Mouse (Mus musculus) heart, postnatal 4 days (tissue): ENCODE results near the gene Immp1l. TPM values are rescaled to one million over a fixed set of nuclear protein-coding genes. Genes with fewer than 3 reads are reported as not detected.

Source experiments
- DNase-seq: peaks from one replicate; pipeline ENCODE4 v3.0.0; 2021
- total RNA-seq, 2 experiments: library from RNA; stranded (reverse); gene quantifications; 2 replicates each; pipeline ENCODE4 v1.2.3; 2021

Immp1l gene
- total RNA-seq: 10 to 100 TPM; 61.1 to 66.3 TPM

DNA sequence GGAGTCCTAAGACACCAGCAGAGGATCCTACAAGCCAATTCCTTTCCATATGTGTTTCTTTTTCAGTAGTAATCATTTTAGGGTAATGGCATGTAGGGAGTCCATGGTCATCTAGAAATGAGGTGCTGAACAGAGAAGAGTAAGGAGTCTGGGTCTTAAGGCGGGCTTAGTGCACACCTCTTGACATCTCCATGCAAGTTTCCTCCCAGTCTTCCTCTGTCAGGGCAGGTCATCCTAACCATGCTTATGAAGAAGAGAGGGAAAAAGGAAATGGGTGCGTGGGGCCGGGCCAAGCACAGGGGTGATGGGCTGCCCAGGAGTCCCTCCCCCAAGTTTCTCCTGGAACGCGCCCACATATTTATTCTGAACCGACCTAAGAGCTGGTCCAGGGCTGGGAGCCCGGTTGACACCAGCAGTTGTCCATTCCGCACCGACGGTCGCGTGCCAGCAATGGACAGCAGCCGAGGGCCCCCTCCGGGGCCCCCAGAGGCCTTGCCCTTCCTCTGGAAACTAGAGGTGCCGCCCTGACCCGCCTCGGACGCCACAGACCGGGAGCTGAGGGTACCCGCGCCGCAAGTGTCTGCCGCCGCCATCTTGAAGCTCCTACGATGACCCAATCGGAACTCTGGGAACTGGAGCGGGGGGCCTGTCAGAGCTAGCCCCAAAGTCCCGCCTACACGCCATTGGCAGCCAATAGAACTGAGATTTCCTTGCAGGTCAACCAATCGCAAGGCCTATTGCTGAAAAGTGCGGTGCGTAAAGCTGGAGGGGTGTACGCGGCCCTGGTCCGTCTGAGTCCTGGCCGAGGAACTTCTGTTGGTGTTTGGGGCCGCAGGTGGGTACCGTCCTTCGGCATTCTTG is at the start of gene Immp1l, which contains the start of gene Elp4:
Gene Immp1l (plus strand): TSS at position 743 of the 861 bp plus-strand sequence.
Gene Elp4 (minus strand): TSS at position 669 of the 861 bp plus-strand sequence.
- DNase-seq: peak; percentile 98

DNA sequence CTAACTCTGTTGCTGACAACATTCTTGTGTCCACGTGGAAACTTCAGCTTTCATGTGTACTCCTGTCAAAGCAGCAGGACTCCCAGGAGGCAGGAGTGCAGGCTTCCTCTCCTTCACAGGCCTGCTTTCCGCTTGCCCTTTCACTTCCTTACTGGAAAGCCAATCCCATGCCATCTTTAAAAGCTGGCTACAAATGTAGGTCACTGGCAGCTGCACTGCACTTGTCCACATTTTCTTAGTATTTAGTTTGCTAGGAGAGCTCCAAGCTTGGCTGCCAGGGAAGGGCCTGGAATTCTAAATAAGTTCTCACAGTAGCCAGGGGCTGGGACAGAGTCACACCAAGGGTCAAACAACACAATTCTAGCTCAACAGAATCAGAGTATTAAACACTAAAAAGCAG is 49.7 kb upstream of the Immp1l start:
- peak; percentile 12 for DNase-seq

GRCm38 (mm10) chr2:105873403-105873802 is 31.0 kb upstream of the Immp1l start:
- DNase-seq: no peak

- no peak for DNase-seq
Observed at GRCm38 (mm10) chr2:105890816-105891215, 13.6 kb upstream of the Immp1l start.

GRCm38 (mm10) chr2:105904757-105905146 is 314 bp downstream of the Immp1l start:
- no peak for DNase-seq

DNA sequence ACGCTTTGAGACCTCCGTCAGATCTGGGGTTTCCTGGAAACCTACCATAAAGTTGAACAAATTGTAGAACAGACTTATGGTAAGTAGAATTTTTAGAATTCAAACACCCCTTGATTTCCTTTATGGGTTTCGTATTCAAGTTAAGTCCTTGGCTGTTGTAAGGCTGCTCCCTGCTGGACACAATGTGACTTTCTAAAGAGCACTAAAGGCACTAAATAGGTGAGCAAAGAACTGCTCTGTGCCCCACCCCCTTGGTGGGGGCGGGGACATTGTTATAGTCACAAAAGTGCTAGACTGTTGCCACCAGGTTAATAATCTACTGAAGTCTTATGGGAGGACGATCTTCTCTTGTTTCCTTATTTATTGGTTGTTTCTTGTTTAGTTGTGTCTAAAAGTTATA is 3.9 kb downstream of the Immp1l start:
- DNase-seq: no peak

GRCm38 (mm10) chr2:105910611-105911010 is 6.2 kb downstream of the Immp1l start:
- DNase-seq: no peak

DNA sequence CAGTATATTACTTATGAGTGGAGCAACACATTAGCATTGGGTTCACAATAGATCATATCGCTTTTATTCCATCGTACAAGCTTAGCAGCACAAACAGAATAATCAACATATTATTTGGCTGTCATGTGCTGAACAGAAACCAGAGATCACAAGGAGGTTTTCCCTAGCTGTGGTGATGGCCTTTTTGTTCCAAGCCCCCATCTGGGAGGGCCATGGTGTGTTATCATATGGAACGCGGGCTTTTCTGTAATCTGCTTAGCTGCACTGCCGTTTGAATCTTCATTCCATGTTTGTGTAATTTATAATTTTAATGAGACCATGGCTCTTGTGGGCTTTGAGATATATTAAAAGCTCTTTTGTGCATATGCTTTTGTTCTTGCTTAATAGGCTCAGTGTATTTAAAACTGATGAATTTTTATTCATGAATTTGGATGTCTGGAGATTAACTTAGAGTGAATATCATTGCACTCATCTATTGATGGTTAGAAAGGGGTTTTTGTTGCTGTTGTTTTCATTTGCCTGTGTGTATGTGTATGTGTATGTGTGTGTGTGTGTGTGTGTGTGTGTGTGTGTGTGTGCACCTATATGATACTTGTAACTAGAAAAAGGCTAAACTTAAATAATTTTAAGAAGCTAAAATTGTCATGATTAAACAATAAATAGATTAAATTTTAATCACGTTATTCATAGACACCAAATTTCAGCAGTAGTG is 9.4 kb downstream of the Immp1l start:
- no peak for DNase-seq

DNA sequence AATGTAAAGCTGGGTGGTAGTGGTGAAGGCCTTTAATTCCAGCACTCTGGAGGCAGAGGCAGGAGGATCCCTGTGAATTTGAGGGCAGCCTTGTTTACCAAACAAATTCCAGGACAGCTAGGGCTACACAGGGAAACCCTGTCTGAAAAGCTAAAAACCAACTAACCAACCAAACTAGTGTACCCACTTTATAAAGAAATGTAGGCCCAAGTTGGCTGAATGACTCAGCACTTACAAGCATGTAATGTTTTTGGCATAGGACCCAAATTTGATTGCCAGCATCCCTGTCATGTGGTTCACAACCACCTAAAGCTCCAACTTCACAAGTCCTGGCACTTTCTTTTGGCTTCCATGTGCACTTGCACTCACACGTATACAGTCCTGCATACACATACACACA is 12.2 kb downstream of the Immp1l start:
- no peak for DNase-seq

DNA sequence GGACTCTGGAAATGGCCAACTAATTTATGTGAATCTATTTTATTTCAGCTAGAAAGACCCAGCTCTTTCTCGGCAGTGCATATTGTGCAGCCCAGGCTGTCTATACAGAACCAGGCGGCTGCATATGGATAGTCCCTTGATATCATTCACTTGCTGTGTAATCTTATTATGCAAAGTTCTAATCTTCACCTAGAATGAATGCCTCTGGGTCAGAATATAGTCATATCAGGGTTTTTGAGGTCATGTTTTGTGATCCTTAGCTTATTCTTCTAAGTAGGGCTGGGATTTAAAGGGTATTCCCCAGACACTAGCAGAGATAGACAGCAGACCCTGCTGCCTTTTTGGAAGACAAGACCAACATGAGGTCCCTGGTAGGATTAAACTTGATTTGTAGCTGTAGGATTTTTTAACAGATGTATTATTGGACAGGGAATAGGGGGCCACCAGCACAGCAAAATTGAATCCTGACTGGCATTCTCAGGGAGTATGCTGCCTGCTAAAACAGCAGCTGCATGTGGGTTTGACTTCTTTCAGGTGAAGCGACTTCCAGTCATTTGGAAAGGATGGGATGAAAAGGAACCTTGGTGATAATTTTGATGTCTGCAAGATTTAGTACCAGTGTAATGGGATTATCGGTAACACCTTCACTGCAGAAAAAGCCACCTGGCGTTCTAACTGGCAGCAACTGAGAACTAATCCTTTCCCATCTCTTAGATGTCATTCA is 13.3 kb downstream of the Immp1l start:
- no peak for DNase-seq

DNA sequence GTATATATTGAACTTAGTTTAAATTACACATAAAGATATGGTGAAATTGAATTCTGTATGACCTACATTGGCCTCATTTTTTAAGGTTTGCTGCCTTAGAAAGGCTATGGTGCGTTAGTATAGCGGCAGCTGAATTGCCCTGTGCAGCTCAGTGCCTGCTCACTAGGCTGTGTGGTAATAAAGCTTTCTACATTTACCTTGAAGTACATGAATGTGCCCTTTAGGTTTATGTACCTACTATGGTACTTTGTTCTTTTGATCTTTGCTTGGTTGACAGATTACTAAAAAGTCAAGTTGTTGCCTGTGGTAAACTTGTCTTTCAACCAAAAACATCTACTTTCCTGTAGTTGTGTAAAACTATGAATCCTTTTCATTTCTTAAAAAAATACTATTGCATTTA is 45.7 kb downstream of the Immp1l start:
- no peak for DNase-seq

- DNase-seq: no peak
Observed at GRCm38 (mm10) chr2:105951350-105951940, 47.0 kb downstream of the Immp1l start.

- no peak for DNase-seq
Observed at GRCm38 (mm10) chr2:105953862-105954261, 49.4 kb downstream of the Immp1l start.

- DNase-seq: no peak
Observed at GRCm38 (mm10) chr2:105963447-105963846, 59.0 kb downstream of the Immp1l start.

DNA sequence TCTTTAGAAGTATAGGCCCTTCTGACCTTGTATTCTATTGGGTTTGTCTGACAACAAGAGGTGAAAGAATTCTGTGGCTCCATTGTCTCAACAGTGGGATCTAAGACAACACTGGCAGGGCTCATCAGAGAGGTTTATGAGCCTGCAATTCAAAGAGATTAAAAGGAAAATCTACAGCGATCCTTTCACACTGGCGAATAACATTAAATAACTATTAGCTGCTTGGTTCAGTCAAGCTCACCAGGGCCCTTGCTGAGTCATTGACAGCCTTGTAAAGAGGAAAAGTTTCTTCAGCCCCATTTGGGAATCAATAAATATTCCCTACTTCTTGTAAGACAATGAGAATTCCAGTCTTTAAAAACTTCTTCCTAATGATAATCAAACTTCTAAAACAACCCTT is 69.5 kb downstream of the Immp1l start:
- no peak for DNase-seq

DNA sequence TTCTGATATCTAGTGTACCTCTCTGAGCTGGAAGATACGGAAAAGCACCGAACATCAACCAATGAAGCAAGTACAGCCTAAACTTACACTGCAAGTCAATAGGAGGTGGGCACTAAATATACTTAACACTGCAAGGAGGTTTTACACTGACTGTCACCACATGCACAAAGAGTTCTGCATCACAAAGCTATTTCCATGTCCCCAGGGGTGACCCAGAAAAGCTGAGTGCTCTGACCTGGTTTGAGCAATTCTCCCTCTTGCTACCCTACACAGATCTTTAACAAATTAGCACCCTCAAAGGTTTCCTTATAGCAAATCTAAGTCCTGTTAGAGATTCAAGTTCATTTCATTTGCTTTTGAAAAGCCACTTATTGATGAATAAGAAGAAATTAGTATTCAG is 73.6 kb downstream of the Immp1l start:
- no peak for DNase-seq

- no peak for DNase-seq
Observed at GRCm38 (mm10) chr2:105985206-105985605, 80.8 kb downstream of the Immp1l start.

- DNase-seq: no peak
Observed at GRCm38 (mm10) chr2:105987131-105987530, 82.7 kb downstream of the Immp1l start.

DNA sequence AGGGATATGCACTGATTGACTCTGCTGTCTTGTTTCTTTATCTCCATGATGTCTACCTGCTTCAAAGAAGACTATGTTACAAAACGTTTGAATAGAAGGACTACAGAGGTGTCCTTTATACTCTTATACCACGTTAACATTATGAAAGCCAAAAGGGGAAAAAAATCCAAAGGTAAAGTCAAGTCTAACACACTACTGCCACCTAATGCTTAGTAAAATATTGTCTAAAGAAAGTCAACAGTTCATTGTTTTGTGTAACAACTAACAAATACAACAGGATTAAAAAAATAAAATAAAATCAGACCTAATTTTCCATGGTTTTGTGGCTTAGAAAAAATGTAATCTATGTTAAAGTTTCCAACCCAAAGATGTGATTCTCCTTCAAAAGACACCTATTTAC is 83.6 kb downstream of the Immp1l start:
- DNase-seq: no peak

DNA sequence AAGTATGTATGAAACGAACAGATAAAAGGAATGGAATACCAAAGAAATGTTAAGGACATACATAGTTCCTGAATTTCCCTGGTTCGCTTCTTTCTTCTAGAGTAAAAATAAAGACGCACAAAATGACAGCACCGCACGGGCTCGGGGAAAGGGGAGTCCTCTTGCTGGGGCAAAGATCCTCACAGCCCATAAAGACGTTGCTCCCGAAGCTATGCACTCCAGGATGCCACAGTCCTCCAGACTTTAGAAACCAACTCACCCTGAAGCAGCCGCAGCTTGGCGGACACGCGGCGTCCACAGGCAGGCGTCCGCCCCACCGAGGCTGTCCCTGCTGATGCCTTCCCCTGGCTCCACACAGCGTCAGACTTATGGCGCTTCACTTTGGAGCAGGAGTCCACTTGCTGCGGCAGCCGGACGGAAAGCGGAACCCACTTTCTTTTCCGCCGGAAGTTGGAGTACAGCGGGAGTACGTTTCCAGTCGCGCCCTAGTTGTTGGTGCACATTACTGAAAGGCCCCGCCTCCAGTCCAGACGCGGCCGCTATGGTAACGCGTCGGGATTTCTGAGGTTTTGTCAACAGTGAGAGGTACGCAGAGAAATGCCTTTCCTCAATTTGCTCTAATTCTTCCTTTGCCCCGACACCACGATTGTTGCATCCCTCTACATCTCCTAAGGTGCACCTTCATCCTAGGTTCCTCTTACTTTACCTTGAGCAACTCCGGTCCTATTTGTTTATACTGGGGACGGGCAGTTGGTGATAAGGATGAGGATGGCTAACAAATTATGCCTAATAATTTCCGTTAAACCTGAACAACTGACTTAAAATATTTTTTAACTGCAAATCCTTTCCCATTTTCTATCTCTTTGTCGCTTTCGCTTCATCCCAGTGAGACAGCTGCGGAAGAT is 98.6 kb downstream of the Immp1l start, which contains the start of gene Dnajc24:
Gene Dnajc24 (minus strand): TSS at position 715 of the 905 bp plus-strand sequence.
- peak; percentile 92 for DNase-seq

DNA sequence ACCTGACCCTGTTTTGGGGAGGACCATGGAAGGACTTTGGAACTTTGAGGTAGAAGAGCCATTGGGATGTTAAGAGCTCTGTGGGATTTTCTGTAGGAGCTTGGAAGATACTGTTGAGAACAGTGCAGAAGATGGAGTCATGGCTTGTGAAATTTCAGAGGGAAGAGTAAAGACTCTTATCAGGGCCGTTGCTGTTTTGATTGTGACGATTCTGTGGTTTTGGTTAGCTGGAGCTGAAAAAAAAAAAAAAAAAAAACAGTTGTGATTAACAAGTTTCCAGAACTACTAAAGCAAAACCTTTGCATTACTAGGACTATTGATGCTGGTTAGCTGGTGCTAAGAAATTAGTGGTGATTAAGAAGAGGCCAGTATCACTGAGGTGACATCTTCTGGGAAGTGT is 104.0 kb downstream of the Immp1l start:
- DNase-seq: no peak
